Mouse (Mus musculus) limb, embryonic 14.5 days (tissue): Measurements from ENCODE around the gene Jazf1. TPM values are rescaled to one million over a fixed set of nuclear protein-coding genes. Genes with fewer than 3 reads are reported as not detected.

ENCODE experiments used
- ATAC-seq: fragments of 200-750 bp; cut with Nextera tagmentation; 2 replicates; pipeline ENCODE4 v1.8.0; 2017; ENCODE audit warnings: low read depth, moderate number of reproducible peaks, moderate TSS enrichment; ENCODE audit not compliant: low FRiP score
- DNase-seq: peaks from one replicate; pipeline ENCODE4 v3.0.0-alpha.2; 2015; ENCODE audit warnings: low spot score
- H3K27ac ChIP-seq: fragments of 300-500 bp; sonication (generic); replicated peaks from 2 replicates; pipeline ENCODE4 v1.5.1; 2014; ENCODE audit warnings: low read depth, mild to moderate bottlenecking, low read length, moderate library complexity, mixed read lengths
- H3K27me3 ChIP-seq: fragments of 300-500 bp; sonication (generic); 2 replicates; pipeline ENCODE4 v1.6.1; 2014; ENCODE audit warnings: low read length, mixed read lengths; ENCODE audit not compliant: control insufficient read depth, insufficient read depth
- H3K36me3 ChIP-seq: fragments of 300-500 bp; sonication (generic); 2 replicates; pipeline ENCODE4 v1.6.1; 2014; ENCODE audit warnings: mild to moderate bottlenecking, low read length, moderate library complexity, mixed read lengths; ENCODE audit not compliant: control insufficient read depth, insufficient read depth
- H3K4me1 ChIP-seq: fragments of 300-500 bp; sonication (generic); 2 replicates; pipeline ENCODE4 v1.6.1; 2014; ENCODE audit warnings: antibody characterized with exemption, low read length, mixed read lengths; ENCODE audit not compliant: control insufficient read depth, insufficient read depth
- H3K4me2 ChIP-seq: fragments of 300-500 bp; sonication (generic); replicated peaks from 2 replicates; pipeline ENCODE4 v1.6.1; 2014; ENCODE audit warnings: low read depth, mild to moderate bottlenecking, low read length, moderate library complexity; ENCODE audit not compliant: severe bottlenecking
- H3K4me3 ChIP-seq: fragments of 300-500 bp; sonication (generic); replicated peaks from 2 replicates; pipeline ENCODE4 v1.5.1; 2014; ENCODE audit warnings: low read length
- H3K9ac ChIP-seq: fragments of 300-500 bp; sonication (generic); 2 replicates; pipeline ENCODE4 v1.6.1; 2014; ENCODE audit warnings: mild to moderate bottlenecking, low read depth, low read length, moderate library complexity; ENCODE audit not compliant: severe bottlenecking
- H3K9me3 ChIP-seq: fragments of 300-500 bp; sonication (generic); 2 replicates; pipeline ENCODE4 v1.6.1; 2016; ENCODE audit warnings: low read length; ENCODE audit not compliant: control insufficient read depth
- POLR2A ChIP-seq: fragments of 200-500 bp; IDR thresholded peaks from 2 replicates; pipeline ENCODE4 v1.8.0; 2012; ENCODE audit warnings: inconsistent platforms, mild to moderate bottlenecking, moderate library complexity, borderline replicate concordance; ENCODE audit not compliant: insufficient read depth, insufficient read length; ENCODE audit errors: extremely low read depth
- WGBS: fragments of 180-500 bp; shearing (Covaris S2); extraction: QIAGEN DNeasy Blood & Tissue Kit; methylation state at CpG from one replicate; pipeline ENCODE4 v1.1.7; 2014; 5-methylcytosine and 5-hydroxymethylcytosine counted together
- polyA plus RNA-seq, 2 experiments: library from polyadenylated mRNA; depleted of rRNA in 1 of 2; stranded (reverse) in 1 of 2; unstranded in 1 of 2; fragments of >200 nt; fragmentation: Nextera tagmentation in 1 of 2; extraction: Ambion mirVana in 1 of 2; gene quantifications; 2 replicates each; pipeline versions ENCODE4 v1.2.1 to v1.2.3; 2012 to 2014

The Jazf1 gene
- polyA plus RNA-seq, 2 experiments, result 13.2 to 22.0 TPM

DNA sequence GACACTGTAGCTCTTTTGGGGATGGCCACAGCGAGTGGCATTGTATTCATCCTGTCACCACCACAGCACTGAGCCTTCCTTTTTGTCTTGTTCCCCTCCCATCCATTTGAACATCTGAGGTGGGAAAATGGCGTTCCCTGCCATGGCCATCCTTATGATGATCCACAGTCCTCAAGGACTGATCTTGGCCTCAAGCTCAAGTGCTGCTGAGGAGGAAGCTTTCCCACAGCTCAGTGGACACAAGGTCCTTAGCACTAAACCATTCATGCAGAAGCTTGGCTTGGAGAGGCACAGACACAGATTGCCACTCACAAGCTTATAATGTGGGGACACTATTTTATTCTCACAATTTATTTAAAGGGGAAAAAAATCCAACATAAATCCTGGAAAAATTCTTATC lies 58.1 kb downstream of the Jazf1 start:
- Histone ChIP-seq H3K4me3 (no peak overlapping the region), H3K27ac (no peak overlapping the region), H3K9ac (no peak overlapping the region), H3K4me2 (no peak overlapping the region), H3K27me3 (no peaks in the 10 kb centered on the region), H3K9me3 (no peaks in the 10 kb centered on the region), H3K36me3 (no peaks in the 10 kb centered on the region), H3K4me1 (peaks cover 25% of the 10 kb centered on the region)
- no peak for DNase-seq
- 93% methylated on average over 2 of the region's 2 CpGs for WGBS
- no peak for TF ChIP-seq POLR2A
- ATAC-seq, result no peak

DNA sequence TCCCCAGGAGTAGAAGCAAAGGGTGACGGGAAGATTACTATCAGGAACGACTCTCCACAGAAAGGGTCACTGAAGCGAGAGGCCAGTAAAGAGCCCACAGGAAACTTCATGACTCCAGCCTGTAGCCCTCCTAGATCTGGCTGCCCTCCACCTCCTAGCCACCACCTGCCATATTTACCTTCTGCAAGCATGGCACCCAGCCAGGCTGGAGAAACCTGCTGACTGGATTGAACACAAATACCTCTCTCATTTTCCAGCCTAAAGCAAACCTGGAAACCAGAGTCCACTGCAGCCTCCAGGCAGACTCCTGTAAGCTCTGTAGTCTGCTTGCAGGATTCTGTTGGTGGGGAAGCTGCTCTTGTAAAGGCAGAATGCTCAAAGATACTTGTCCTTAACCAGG lies 62.4 kb downstream of the Jazf1 start:
- Histone ChIP-seq H3K9me3 (no peaks in the 10 kb centered on the region), H3K36me3 (no peaks in the 10 kb centered on the region), H3K9ac (no peak overlapping the region), H3K4me2 (no peak overlapping the region), H3K27me3 (no peaks in the 10 kb centered on the region), H3K4me3 (no peak overlapping the region), H3K27ac (peak overlapping the region; percentile 53), H3K4me1 (peaks cover 34% of the 10 kb centered on the region)
- 58% methylated on average over 3 of the region's 3 CpGs for WGBS
- DNase-seq (no peak), ATAC-seq (no peak)
- no peak for TF ChIP-seq POLR2A

DNA sequence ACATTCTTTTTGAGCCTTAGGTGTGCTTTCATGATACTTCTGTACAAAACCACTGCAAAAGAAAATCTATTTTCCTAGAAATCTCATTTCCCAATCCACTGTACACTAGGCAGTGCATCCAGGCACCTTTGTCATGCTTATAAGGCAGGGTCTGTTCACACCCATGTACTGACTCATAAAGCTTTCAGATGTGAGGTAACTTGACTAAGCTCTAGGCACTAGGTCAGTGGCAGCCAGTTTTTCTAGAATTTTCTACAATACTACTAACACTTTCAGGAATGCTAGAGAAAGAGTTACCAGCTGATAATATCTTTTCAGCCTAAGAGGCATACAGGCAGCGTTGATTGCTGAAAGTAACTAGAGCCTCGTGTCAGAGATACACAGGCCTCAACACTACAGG lies 62.9 kb downstream of the Jazf1 start:
- 63% methylated on average over 2 of the region's 2 CpGs for whole genome bisulfite sequencing
- TF ChIP-seq POLR2A, result no peak
- Histone ChIP-seq H3K9me3 (no peaks in the 10 kb centered on the region), H3K4me1 (peaks cover 32% of the 10 kb centered on the region), H3K36me3 (no peaks in the 10 kb centered on the region), H3K9ac (no peak overlapping the region), H3K27me3 (no peaks in the 10 kb centered on the region), H3K4me3 (no peak overlapping the region), H3K4me2 (no peak overlapping the region), H3K27ac (no peak overlapping the region)
- DNase-seq (no peak), ATAC-seq (no peak)

DNA sequence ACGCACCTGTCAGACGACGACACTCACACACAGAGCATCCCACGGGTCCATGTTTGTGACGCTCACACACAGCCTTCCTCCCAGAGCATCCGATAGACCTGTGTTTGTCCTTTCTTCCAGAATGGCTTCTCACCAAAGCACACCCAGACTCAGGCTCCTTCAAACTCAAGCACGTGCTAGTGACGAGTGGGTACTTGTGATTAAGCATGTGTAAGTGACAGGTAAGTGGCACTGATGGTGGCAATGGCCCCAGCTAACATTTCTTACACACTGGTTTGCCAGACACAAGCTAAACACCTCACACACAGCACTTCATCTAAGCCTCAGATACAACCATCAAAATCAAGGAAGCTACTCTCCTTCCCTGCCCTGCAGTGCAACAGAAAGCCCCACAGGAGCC lies 77.6 kb downstream of the Jazf1 start:
- Histone ChIP-seq H3K27ac (no peak overlapping the region), H3K9ac (no peak overlapping the region), H3K27me3 (no peaks in the 10 kb centered on the region), H3K36me3 (no peaks in the 10 kb centered on the region), H3K9me3 (no peaks in the 10 kb centered on the region), H3K4me3 (no peak overlapping the region), H3K4me2 (no peak overlapping the region), H3K4me1 (no peaks in the 10 kb centered on the region; the same call in 1 of the 2 replicates)
- ATAC-seq (no peak), DNase-seq (no peak)
- 90% methylated on average over 8 of the region's 8 CpGs for WGBS
- TF ChIP-seq POLR2A, result no peak

DNA sequence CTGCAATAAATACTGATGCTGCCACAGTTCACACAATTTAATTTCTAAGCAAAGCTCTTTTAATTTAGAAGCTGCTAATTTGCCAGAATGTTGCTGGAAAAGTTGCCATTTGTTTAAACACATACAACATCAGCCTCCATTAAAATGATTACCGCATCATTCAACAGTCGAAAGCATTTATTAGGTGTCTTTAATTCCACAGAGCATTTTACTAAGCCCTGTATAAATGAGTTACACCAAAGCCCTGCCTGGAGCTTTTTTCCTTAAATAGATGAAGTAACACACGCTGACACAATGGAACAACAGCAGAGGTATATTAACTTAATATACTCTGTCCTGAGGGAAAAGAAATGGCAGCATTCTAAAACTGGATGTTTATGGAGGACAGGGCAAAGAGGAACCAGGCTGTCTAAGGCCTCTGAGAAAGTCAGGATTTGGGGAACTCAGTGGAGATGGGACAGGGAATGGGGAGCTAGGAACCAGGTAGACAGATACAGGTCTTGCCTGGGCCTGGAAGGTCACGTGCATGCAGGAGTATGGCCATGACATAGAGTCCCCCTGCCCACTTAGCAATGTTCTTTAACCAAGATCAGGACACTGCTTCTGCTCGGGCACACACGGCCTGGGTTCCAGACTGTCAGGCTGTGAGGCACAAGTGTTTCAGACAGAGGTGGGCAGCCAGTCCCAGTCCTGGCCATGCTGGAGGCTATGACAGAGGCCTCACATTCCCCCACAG lies 80.4 kb downstream of the Jazf1 start:
- no peaks in the 10 kb centered on the region for H3K36me3 ChIP-seq
- DNase-seq, result peak; percentile 61

More for the DNA sequence above, 80.4 kb downstream of the Jazf1 start:
- Histone ChIP-seq H3K4me2 (no peak overlapping the region), H3K9me3 (no peaks in the 10 kb centered on the region), H3K4me3 (no peak overlapping the region), H3K9ac (no peak overlapping the region), H3K27me3 (no peaks in the 10 kb centered on the region), H3K4me1 (no peaks in the 10 kb centered on the region; the same call in 1 of the 2 replicates), H3K27ac (peak overlapping the region; percentile 27; the same call in 1 of the 2 replicates)
- 51% methylated on average over 6 of the region's 6 CpGs for WGBS
- peak; percentile 59 for ATAC-seq
- no peak for TF ChIP-seq POLR2A
